Mouse (Mus musculus) testis, adult 2 months (tissue): ENCODE measurements around the gene Clec4d.

Source experiments
- CTCF ChIP-seq: fragments of 200-500 bp; IDR thresholded peaks from 2 replicates; pipeline ENCODE4 v1.5.1; 2012; ENCODE audit warnings: low read depth, mild to moderate bottlenecking, inconsistent platforms, low read length, moderate library complexity; ENCODE audit not compliant: control insufficient read depth, insufficient read depth, insufficient replicate concordance
- POLR2A ChIP-seq: fragments of 200-500 bp; IDR thresholded peaks from 2 replicates; pipeline ENCODE4 v1.6.1; 2012; ENCODE audit warnings: low read depth, mild to moderate bottlenecking, inconsistent platforms, low read length, moderate library complexity; ENCODE audit not compliant: control insufficient read depth

DNA sequence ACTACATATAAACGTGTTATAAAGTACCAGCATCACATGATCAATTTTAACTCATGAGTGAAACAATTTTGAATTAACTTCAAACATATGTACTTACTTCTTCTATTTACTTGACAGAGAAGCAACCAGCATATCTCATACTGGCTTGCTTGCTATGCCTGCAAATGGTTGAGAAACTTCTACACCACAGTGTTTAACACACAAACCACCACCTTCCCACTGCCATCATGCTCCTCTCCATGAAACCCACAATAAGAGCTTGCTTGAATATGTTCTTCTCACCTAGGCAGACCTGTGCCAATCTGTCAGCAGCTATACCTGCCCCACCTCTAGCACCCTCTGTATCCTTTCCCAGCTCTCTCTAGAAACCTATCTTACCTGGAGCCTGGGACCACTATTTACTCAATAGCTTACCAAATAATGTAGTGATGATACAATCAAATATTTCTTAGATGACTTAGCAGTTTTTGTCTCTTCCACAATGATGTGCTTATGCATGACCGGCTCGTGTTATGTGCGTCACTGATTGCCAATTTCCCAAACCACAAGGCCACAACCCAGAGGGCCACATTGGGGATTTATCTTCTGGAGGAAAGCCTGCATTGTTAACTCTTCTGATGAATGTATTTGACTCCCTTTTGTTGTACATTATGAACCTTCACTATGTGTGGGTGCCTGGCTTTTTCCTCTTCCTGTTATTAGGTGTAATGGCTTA is 1.9 kb upstream of the Clec4d start:
- no peak for TF ChIP-seq POLR2A
- TF ChIP-seq CTCF = no peak
